Mouse (Mus musculus): ENCODE results near the gene Daw1. TPM values are rescaled to one million over a fixed set of nuclear protein-coding genes. Genes with fewer than 3 reads are reported as not detected.

The Daw1 gene
- polyA plus RNA-seq, 1 experiment from 2014 or later: not detected

Other genes with a start within 250 kb of the Daw1 start
- gene A030005L19Rik, start 246.4 kb upstream of the Daw1 start, polyA plus RNA-seq (2014; fragmentation: Nextera tagmentation; extraction: Ambion mirVana): not detected in 2 replicates
- not detected in 2 replicates for gene A030014E15Rik, start 234.8 kb upstream of the Daw1 start, polyA plus RNA-seq (2014; fragmentation: Nextera tagmentation; extraction: Ambion mirVana)
- not detected in 2 replicates for gene Gm6217, start 228.4 kb upstream of the Daw1 start, polyA plus RNA-seq (2014; fragmentation: Nextera tagmentation; extraction: Ambion mirVana)
- not detected in 2 replicates for gene A030003K21Rik, start 216.4 kb upstream of the Daw1 start, polyA plus RNA-seq (2014; fragmentation: Nextera tagmentation; extraction: Ambion mirVana)
- gene Gm7544, start 203.7 kb upstream of the Daw1 start, polyA plus RNA-seq (2014; fragmentation: Nextera tagmentation; extraction: Ambion mirVana): not detected in 2 replicates
- not detected in 2 replicates for gene Gm47955, start 199.5 kb upstream of the Daw1 start, polyA plus RNA-seq (2014; fragmentation: Nextera tagmentation; extraction: Ambion mirVana)
- gene Gm47959, start 159.2 kb upstream of the Daw1 start, polyA plus RNA-seq (2014; fragmentation: Nextera tagmentation; extraction: Ambion mirVana): not detected in 2 replicates
- 0.35 and 0.60 TPM in 2 replicates for gene Slc19a3, start 121.3 kb upstream of the Daw1 start, polyA plus RNA-seq (2014; fragmentation: Nextera tagmentation; extraction: Ambion mirVana)
- gene Krtap28-10, start 117.3 kb upstream of the Daw1 start, polyA plus RNA-seq (2014; fragmentation: Nextera tagmentation; extraction: Ambion mirVana): not detected in 2 replicates
- not detected in 2 replicates for gene Gm47969, start 114.8 kb upstream of the Daw1 start, polyA plus RNA-seq (2014; fragmentation: Nextera tagmentation; extraction: Ambion mirVana)
- not detected in 2 replicates for gene A030005K14Rik, start 100.4 kb upstream of the Daw1 start, polyA plus RNA-seq (2014; fragmentation: Nextera tagmentation; extraction: Ambion mirVana)
- gene Krtap28-13, start 98.8 kb upstream of the Daw1 start, polyA plus RNA-seq (2014; fragmentation: Nextera tagmentation; extraction: Ambion mirVana): not detected in 2 replicates
- gene Ccl20, start 43.0 kb upstream of the Daw1 start, polyA plus RNA-seq (2014; fragmentation: Nextera tagmentation; extraction: Ambion mirVana): not detected in 2 replicates
- 0.64 and 1.6 TPM in 2 replicates for gene Sphkap, start 248.4 kb downstream of the Daw1 start, polyA plus RNA-seq (2014; fragmentation: Nextera tagmentation; extraction: Ambion mirVana)